Mouse (Mus musculus) layer of hippocampus, adult 11-12 months (tissue): ENCODE data around the gene Prss35.

ENCODE experiments used
- DNase-seq: peaks from one replicate; pipeline ENCODE4 v3.0.0; 2022; ENCODE audit warnings: low spot score

The Prss35 gene

GRCm38 (mm10) chr9:86742959-86743911, at the start of gene Prss35:
Prss35 (plus strand) TSS chr9:86743649.
- DNase-seq = no peak

- no peak for DNase-seq
These were observed 49.5 kb upstream of the Prss35 start for GRCm38 (mm10) chr9:86693935-86694334.

GRCm38 (mm10) chr9:86694644-86695043, 48.8 kb upstream of the Prss35 start:
- DNase-seq = no peak

- peak; percentile 20 for DNase-seq
These were observed 48.1 kb upstream of the Prss35 start for GRCm38 (mm10) chr9:86695199-86695817.

GRCm38 (mm10) chr9:86695818-86696261, 47.6 kb upstream of the Prss35 start, which contains the start of gene Me1:
Me1 (minus strand) TSS chr9:86695953.
- DNase-seq = no peak

- DNase-seq = no peak
These were observed 42.2 kb upstream of the Prss35 start for GRCm38 (mm10) chr9:86701264-86701663.

GRCm38 (mm10) chr9:86701844-86702243, 41.6 kb upstream of the Prss35 start:
- DNase-seq = no peak

GRCm38 (mm10) chr9:86707431-86707830, 36.0 kb upstream of the Prss35 start:
- DNase-seq = no peak

- no peak for DNase-seq
These were observed 34.5 kb upstream of the Prss35 start for GRCm38 (mm10) chr9:86708921-86709320.

- DNase-seq = no peak
These were observed 33.3 kb upstream of the Prss35 start for GRCm38 (mm10) chr9:86710091-86710634.

- no peak for DNase-seq
These were observed 30.8 kb upstream of the Prss35 start for GRCm38 (mm10) chr9:86712648-86713047.

- peak; percentile 47 for DNase-seq
These were observed 29.4 kb upstream of the Prss35 start for GRCm38 (mm10) chr9:86714089-86714488.

- DNase-seq = no peak
These were observed 26.9 kb upstream of the Prss35 start for GRCm38 (mm10) chr9:86716540-86716939.

GRCm38 (mm10) chr9:86717119-86717518, 26.3 kb upstream of the Prss35 start:
- no peak for DNase-seq

GRCm38 (mm10) chr9:86720227-86720626, 23.2 kb upstream of the Prss35 start:
- no peak for DNase-seq

GRCm38 (mm10) chr9:86720794-86721193, 22.7 kb upstream of the Prss35 start:
- DNase-seq = no peak

- no peak for DNase-seq
These were observed 18.4 kb upstream of the Prss35 start for GRCm38 (mm10) chr9:86725066-86725465.

GRCm38 (mm10) chr9:86725604-86726380, 17.7 kb upstream of the Prss35 start:
- DNase-seq = no peak

- no peak for DNase-seq
These were observed 17.1 kb upstream of the Prss35 start for GRCm38 (mm10) chr9:86726381-86726720.

GRCm38 (mm10) chr9:86728214-86728814, 15.1 kb upstream of the Prss35 start:
- no peak for DNase-seq

- no peak for DNase-seq
These were observed 14.4 kb upstream of the Prss35 start for GRCm38 (mm10) chr9:86729084-86729483.

GRCm38 (mm10) chr9:86729811-86730210, 13.6 kb upstream of the Prss35 start:
- DNase-seq = no peak
